Mouse (Mus musculus) 416B (cell line): ENCODE results near the gene Fam163b.

Experiments used
- DNase-seq: peaks from one replicate; pipeline ENCODE4 v3.0.0; 2011; ENCODE audit warnings: low read depth

Gene Fam163b

GRCm38 (mm10) chr2:27141950-27142693 lies at the start of gene Fam163b:
TSS of gene Fam163b (minus strand) at chr2:27142491.
- no peak for DNase-seq

GRCm38 (mm10) chr2:27189994-27190393 lies 47.7 kb upstream of the Fam163b start:
- DNase-seq, result no peak

GRCm38 (mm10) chr2:27187531-27187930 lies 45.2 kb upstream of the Fam163b start:
- no peak for DNase-seq

GRCm38 (mm10) chr2:27183734-27184133 lies 41.4 kb upstream of the Fam163b start:
- DNase-seq, result no peak

GRCm38 (mm10) chr2:27181907-27182306 lies 39.6 kb upstream of the Fam163b start:
- no peak for DNase-seq

- DNase-seq, result no peak
Observed at GRCm38 (mm10) chr2:27179101-27179500, 36.8 kb upstream of the Fam163b start.

- DNase-seq, result no peak
Observed at GRCm38 (mm10) chr2:27175696-27176267, 33.5 kb upstream of the Fam163b start.

GRCm38 (mm10) chr2:27174242-27174641 lies 32.0 kb upstream of the Fam163b start:
- no peak for DNase-seq

GRCm38 (mm10) chr2:27166999-27167398 lies 24.7 kb upstream of the Fam163b start:
- no peak for DNase-seq

GRCm38 (mm10) chr2:27166074-27166473 lies 23.8 kb upstream of the Fam163b start:
- no peak for DNase-seq

- no peak for DNase-seq
Observed at GRCm38 (mm10) chr2:27164796-27165590, 22.7 kb upstream of the Fam163b start, which contains the start of gene Dbh. TSS of gene Dbh (plus strand) at chr2:27165233.

- no peak for DNase-seq
Observed at GRCm38 (mm10) chr2:27163851-27164250, 21.6 kb upstream of the Fam163b start.

GRCm38 (mm10) chr2:27162656-27163055 lies 20.4 kb upstream of the Fam163b start:
- DNase-seq, result no peak

GRCm38 (mm10) chr2:27161526-27161925 lies 19.2 kb upstream of the Fam163b start:
- DNase-seq, result no peak

GRCm38 (mm10) chr2:27156596-27156995 lies 14.3 kb upstream of the Fam163b start:
- no peak for DNase-seq

GRCm38 (mm10) chr2:27154466-27155185 lies 12.3 kb upstream of the Fam163b start:
- DNase-seq, result no peak

- DNase-seq, result no peak
Observed at GRCm38 (mm10) chr2:27149457-27149856, 7.2 kb upstream of the Fam163b start.

GRCm38 (mm10) chr2:27146840-27147239 lies 4.5 kb upstream of the Fam163b start:
- no peak for DNase-seq

- no peak for DNase-seq
Observed at GRCm38 (mm10) chr2:27144957-27145356, 2.7 kb upstream of the Fam163b start.

- no peak for DNase-seq
Observed at GRCm38 (mm10) chr2:27138356-27138755, 3.9 kb downstream of the Fam163b start.

- DNase-seq, result no peak
Observed at GRCm38 (mm10) chr2:27136789-27137188, 5.5 kb downstream of the Fam163b start.

- DNase-seq, result no peak
Observed at GRCm38 (mm10) chr2:27136336-27136735, 6.0 kb downstream of the Fam163b start.
